Mouse (Mus musculus) lung, adult 2 months (tissue): ENCODE data around the gene Kpna3.

Source experiments
- CTCF ChIP-seq: fragments of 200-500 bp; IDR thresholded peaks from 2 replicates; pipeline ENCODE4 v1.5.1; 2011; ENCODE audit warnings: mild to moderate bottlenecking, low read length, control low read depth; ENCODE audit not compliant: insufficient read depth
- POLR2A ChIP-seq: fragments of 200-500 bp; IDR thresholded peaks from 2 replicates; pipeline ENCODE4 v1.6.1; 2011; ENCODE audit warnings: low read depth, mild to moderate bottlenecking, control low read depth, low read length, borderline replicate concordance; ENCODE audit errors: extremely low read depth

- TF ChIP-seq CTCF (no peak), POLR2A (no peak)
Observed at GRCm38 (mm10) chr14:61362268-61362667, 77.4 kb downstream of the Kpna3 start.
